Mouse (Mus musculus) bone marrow, adult 2 months (tissue): ENCODE results near the gene Zfp78. TPM values are rescaled to one million over a fixed set of nuclear protein-coding genes. Genes with fewer than 3 reads are reported as not detected.

Source experiments
- H3K27ac ChIP-seq: fragments of 200-500 bp; 2 replicates; pipeline ENCODE4 v1.5.1; 2012; ENCODE audit warnings: low read depth, mild to moderate bottlenecking, control low read depth, inconsistent platforms, low read length; ENCODE audit not compliant: control insufficient read depth, poor library complexity, insufficient read depth
- H3K4me1 ChIP-seq: fragments of 200-500 bp; 2 replicates; pipeline ENCODE4 v1.6.1; 2011; ENCODE audit warnings: low read length; ENCODE audit not compliant: control insufficient read depth, insufficient read depth
- H3K4me3 ChIP-seq: fragments of 200-500 bp; replicated peaks from 2 replicates; pipeline ENCODE3; 2011; ENCODE audit warnings: mild to moderate bottlenecking, low read depth, low read length, control low read depth; ENCODE audit not compliant: control insufficient read depth
- CTCF ChIP-seq: fragments of 200-500 bp; IDR thresholded peaks from 2 replicates; pipeline ENCODE4 v1.5.1; 2011; ENCODE audit warnings: low read length, control low read depth; ENCODE audit not compliant: control insufficient read depth, insufficient read depth
- POLR2A ChIP-seq: fragments of 200-500 bp; IDR thresholded peaks from 2 replicates; pipeline ENCODE4 v1.6.1; 2011; ENCODE audit warnings: low read depth, mild to moderate bottlenecking, control low read depth, low read length, borderline replicate concordance; ENCODE audit not compliant: control insufficient read depth
- WGBS: fragments of 180-500 bp; shearing (Covaris S2); methylation state at CpG from one replicate; pipeline ENCODE4 v1.1.7; 2018; 5-methylcytosine and 5-hydroxymethylcytosine counted together
- polyA plus RNA-seq: library from polyadenylated mRNA; stranded (reverse); fragments of >200 nt; gene quantifications from 2 replicates; pipeline ENCODE4 v1.2.4, GENCODE M21; 2011; ENCODE audit warnings: low replicate concordance; ENCODE audit not compliant: missing spikeins, insufficient read depth, insufficient read length

The Zfp78 gene
- 0.45 and 1.0 TPM in 2 replicates for polyA plus RNA-seq

- Histone ChIP-seq H3K4me3 (peak within 1 kb of the TSS; percentile 73), H3K27ac (peak within 1 kb of the TSS; percentile 35), H3K4me1 (no peaks in the 10 kb centered on the region; the same call in 1 of the 2 replicates)
- WGBS: under 1% methylated on average over 23 of the region's 23 CpGs
- TF ChIP-seq CTCF: no peak
- TF ChIP-seq POLR2A: peak; percentile 26; the same call in 1 of the 2 replicates
Observed at GRCm38 (mm10) chr7:6363047-6363488, at the start of gene Zfp78. Zfp78 (plus strand) TSS chr7:6363280.

DNA sequence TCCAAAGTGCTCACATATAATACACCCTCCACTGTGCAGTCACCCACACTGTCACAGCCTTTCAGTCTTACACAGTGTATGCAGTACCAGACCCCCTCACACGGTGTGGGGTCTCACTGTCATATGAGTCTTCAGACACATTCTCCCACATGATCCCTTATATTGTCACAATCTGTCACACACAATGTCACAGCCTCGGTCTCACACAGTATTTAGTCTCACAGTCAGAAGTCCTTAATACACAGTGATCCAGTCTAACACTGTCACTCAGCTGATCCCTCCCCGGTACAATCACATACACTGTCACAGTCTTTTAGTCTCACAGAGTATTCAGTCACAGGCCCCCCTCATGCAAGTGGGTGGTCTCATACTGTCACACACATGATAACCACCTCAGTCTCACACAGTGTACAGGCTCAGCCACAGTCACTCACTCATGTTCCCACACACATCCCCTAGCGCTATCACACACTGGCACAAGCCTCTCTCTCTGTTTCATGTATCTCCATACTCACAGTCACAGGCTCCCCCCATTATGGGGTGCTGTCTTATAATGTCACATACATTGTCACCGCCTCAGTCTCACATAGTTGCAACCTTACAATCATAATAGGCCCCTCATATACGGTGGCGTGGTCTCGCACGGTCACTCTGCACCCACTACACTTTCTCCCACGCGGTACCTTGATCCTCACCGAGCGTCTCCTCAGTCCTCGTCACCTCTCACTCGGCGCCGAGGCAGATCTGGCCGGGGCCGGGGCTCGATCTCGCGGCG, 32.4 kb upstream of the Zfp78 start:
- H3K4me3 ChIP-seq: peak overlapping the region; percentile 73
- H3K27ac ChIP-seq: peak overlapping the region; percentile 18; the same call in 1 of the 2 replicates
- no peak for TF ChIP-seq CTCF
- TF ChIP-seq POLR2A: no peak
- 14% methylated on average over 23 of the region's 23 CpGs for WGBS
- peaks cover 2% of the 10 kb centered on the region for H3K4me1 ChIP-seq

- TF ChIP-seq CTCF (no peak), POLR2A (no peak)
- H3K27ac ChIP-seq: peak within 1 kb of the TSS; percentile 18; the same call in 1 of the 2 replicates
Observed at GRCm38 (mm10) chr7:6331233-6331956, 31.7 kb upstream of the Zfp78 start, which contains the start of gene Zfp583. Zfp583 (minus strand) TSS chr7:6331285.

GRCm38 (mm10) chr7:6339865-6340264, 23.2 kb upstream of the Zfp78 start:
- Histone ChIP-seq H3K4me3 (no peak overlapping the region), H3K27ac (no peak overlapping the region), H3K4me1 (no peaks in the 10 kb centered on the region)
- TF ChIP-seq POLR2A (no peak), CTCF (no peak)
- whole genome bisulfite sequencing: 79% methylated on average over 5 of the region's 5 CpGs

More at GRCm38 (mm10) chr7:6331233-6331956, 31.7 kb upstream of the Zfp78 start, which contains the start of gene Zfp583:
- H3K4me1 ChIP-seq: peaks cover 2% of the 10 kb centered on the region
- H3K4me3 ChIP-seq: peak within 1 kb of the TSS; percentile 73
- WGBS: 7% methylated on average over 31 of the region's 31 CpGs

GRCm38 (mm10) chr7:6343501-6344071, 19.5 kb upstream of the Zfp78 start, which contains the start of gene Gm3854:
Gm3854 (plus strand) TSS chr7:6343759.
- no peak within 1 kb of the TSS for H3K27ac ChIP-seq
- 1% methylated on average over 26 of the region's 26 CpGs for WGBS
- peak within 1 kb of the TSS; percentile 64 for H3K4me3 ChIP-seq
- TF ChIP-seq CTCF (no peak), POLR2A (no peak)
- H3K4me1 ChIP-seq: no peaks in the 10 kb centered on the region

GRCm38 (mm10) chr7:6344124-6344523, 19.0 kb upstream of the Zfp78 start:
- WGBS: 42% methylated on average over 10 of the region's 10 CpGs
- Histone ChIP-seq H3K4me1 (no peaks in the 10 kb centered on the region), H3K4me3 (no peak overlapping the region), H3K27ac (no peak overlapping the region)
- no peak for TF ChIP-seq CTCF
- no peak for TF ChIP-seq POLR2A

DNA sequence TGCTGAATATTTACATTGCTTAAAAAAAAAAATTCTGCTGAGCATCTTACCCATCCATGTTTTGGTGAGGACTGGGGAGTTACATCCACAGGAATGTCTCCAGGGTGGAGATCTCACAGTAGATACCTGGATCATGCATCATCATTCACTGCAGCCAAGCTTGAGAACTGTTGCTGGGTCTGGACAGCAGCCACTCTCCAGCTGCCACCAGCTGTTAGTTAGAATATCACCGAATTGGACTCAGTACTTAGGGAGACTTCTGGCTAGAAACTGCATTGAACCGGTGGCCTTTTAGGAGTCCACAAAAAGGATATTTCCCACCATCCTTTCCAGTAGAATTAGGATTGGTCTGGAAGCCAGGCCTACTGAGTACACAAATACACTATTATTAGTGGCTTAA, 5.0 kb upstream of the Zfp78 start:
- TF ChIP-seq POLR2A: no peak
- no peak for TF ChIP-seq CTCF
- WGBS: 60% methylated on average over 2 of the region's 2 CpGs
- H3K27ac ChIP-seq: no peak overlapping the region
- no peak overlapping the region for H3K4me3 ChIP-seq
- no peaks in the 10 kb centered on the region; the same call in 1 of the 2 replicates for H3K4me1 ChIP-seq

GRCm38 (mm10) chr7:6358937-6359590, 4.0 kb upstream of the Zfp78 start:
- no peak for TF ChIP-seq POLR2A
- 0 out of 2 replicates have a peak, but pooled peaks have one; percentile 6 for TF ChIP-seq CTCF
- no peak overlapping the region for H3K27ac ChIP-seq
- 57% methylated on average over 10 of the region's 10 CpGs for WGBS

More at GRCm38 (mm10) chr7:6358937-6359590, 4.0 kb upstream of the Zfp78 start:
- Histone ChIP-seq H3K4me3 (no peak overlapping the region), H3K4me1 (no peaks in the 10 kb centered on the region; the same call in 1 of the 2 replicates)
